Mouse (Mus musculus) lung, embryonic 16.5 days (tissue): ENCODE results near the gene Bmx. TPM values are rescaled to one million over a fixed set of nuclear protein-coding genes. Genes with fewer than 3 reads are reported as not detected.

Source experiments
- ATAC-seq: fragments of 200-750 bp; cut with Nextera tagmentation; 2 replicates; pipeline ENCODE4 v1.8.0; 2017; ENCODE audit warnings: low read depth, mild to moderate bottlenecking, moderate library complexity
- H3K27ac ChIP-seq: fragments of 300-500 bp; sonication (generic); 2 replicates; pipeline ENCODE4 v1.5.1; 2014; ENCODE audit warnings: mild to moderate bottlenecking, control low read depth, low read length
- H3K27me3 ChIP-seq: fragments of 300-500 bp; sonication (generic); 2 replicates; pipeline ENCODE4 v1.6.1; 2014; ENCODE audit warnings: low read depth, low read length, mixed read lengths; ENCODE audit not compliant: control insufficient read depth, insufficient read depth
- H3K36me3 ChIP-seq: fragments of 300-500 bp; sonication (generic); 2 replicates; pipeline ENCODE4 v1.6.1; 2014; ENCODE audit warnings: low read length; ENCODE audit not compliant: control insufficient read depth, insufficient read depth
- H3K4me1 ChIP-seq: fragments of 300-500 bp; sonication (generic); replicated peaks from 2 replicates; pipeline ENCODE4 v1.6.1; 2014; ENCODE audit warnings: low read length, mixed read lengths; ENCODE audit not compliant: control insufficient read depth, insufficient read depth
- H3K4me2 ChIP-seq: fragments of 300-500 bp; sonication (generic); 2 replicates; pipeline ENCODE4 v1.6.1; 2014; ENCODE audit warnings: low read depth, low read length, control low read depth
- H3K4me3 ChIP-seq: fragments of 300-500 bp; sonication (generic); 2 replicates; pipeline ENCODE4 v1.5.1; 2014; ENCODE audit warnings: mild to moderate bottlenecking, low read length, control low read depth
- H3K9ac ChIP-seq: fragments of 300-500 bp; sonication (generic); 2 replicates; pipeline ENCODE4 v1.6.1; 2014; ENCODE audit warnings: low read length, control low read depth
- H3K9me3 ChIP-seq: fragments of 300-500 bp; sonication (generic); 2 replicates; pipeline ENCODE4 v1.6.1; 2016; ENCODE audit warnings: low read length; ENCODE audit not compliant: control insufficient read depth
- WGBS: fragments of 180-500 bp; shearing (Covaris S2); extraction: QIAGEN DNeasy Blood & Tissue Kit; methylation state at CpG from one replicate; pipeline ENCODE4 v1.1.7; 2014; 5-methylcytosine and 5-hydroxymethylcytosine counted together
- polyA plus RNA-seq: library from polyadenylated mRNA; unstranded; fragments of >200 nt; fragmentation: Nextera tagmentation; extraction: Ambion mirVana; gene quantifications from 2 replicates; pipeline ENCODE4 v1.2.1, GENCODE M21; 2015

The Bmx gene
- polyA plus RNA-seq, 1 experiment from 2014 or later: 1.3 TPM

DNA sequence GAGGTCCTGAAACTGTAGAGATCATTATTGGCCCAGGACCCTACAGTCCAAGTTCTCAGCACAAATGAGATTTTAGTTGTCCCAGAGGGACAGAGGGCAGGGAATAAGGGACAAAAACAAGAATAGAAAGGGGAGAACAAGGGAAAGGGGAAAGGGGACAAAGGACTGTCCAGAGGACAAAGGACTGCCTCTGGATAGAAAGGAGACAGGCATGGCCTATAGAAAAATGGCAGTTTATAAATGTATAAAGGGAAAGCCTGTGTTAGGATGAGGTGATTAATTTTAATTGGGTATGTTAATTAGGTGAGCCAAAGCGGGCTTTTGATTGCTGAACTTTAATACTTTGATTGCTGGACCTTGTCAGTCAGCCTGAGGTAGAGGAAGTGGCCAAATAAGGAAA is 6.9 kb upstream of the Bmx start:
- H3K27ac ChIP-seq: no peak overlapping the region
- no peaks in the 10 kb centered on the region for H3K36me3 ChIP-seq
- H3K9ac ChIP-seq: no peak overlapping the region
- no peaks in the 10 kb centered on the region for H3K4me1 ChIP-seq
- ATAC-seq: no peak
- H3K9me3 ChIP-seq: no peaks in the 10 kb centered on the region
- 63% methylated on average over 1 of the region's 1 CpGs for WGBS
- no peak overlapping the region for H3K4me2 ChIP-seq
- no peak overlapping the region for H3K4me3 ChIP-seq
- H3K27me3 ChIP-seq: no peaks in the 10 kb centered on the region

DNA sequence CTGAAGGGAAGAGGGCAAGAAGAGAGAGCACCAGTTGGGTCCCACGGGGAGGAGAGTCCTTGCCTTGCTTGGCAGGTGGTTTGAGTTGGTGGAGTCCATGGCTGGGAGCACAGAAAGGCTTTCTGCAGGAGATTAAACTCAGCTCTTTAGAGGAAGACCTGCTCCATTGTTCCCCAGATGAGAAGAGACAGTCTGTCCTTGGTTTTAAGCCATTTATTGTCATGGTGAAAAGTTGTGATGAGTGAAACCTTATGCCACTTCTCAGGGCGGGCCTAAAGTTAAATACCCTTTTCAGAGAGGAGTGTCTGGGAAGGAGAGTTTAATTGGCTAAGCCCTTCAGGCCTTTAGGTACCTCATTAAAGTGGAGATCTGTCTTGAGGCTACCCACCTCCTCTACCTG is 4.3 kb upstream of the Bmx start:
- no peak overlapping the region for H3K27ac ChIP-seq
- no peaks in the 10 kb centered on the region for H3K27me3 ChIP-seq
- no peak overlapping the region for H3K4me2 ChIP-seq
- no peaks in the 10 kb centered on the region for H3K9me3 ChIP-seq
- no peak for ATAC-seq
- H3K4me1 ChIP-seq: no peaks in the 10 kb centered on the region
- 72% methylated on average over 2 of the region's 2 CpGs for WGBS
- H3K36me3 ChIP-seq: no peaks in the 10 kb centered on the region
- H3K9ac ChIP-seq: no peak overlapping the region
- H3K4me3 ChIP-seq: no peak overlapping the region

DNA sequence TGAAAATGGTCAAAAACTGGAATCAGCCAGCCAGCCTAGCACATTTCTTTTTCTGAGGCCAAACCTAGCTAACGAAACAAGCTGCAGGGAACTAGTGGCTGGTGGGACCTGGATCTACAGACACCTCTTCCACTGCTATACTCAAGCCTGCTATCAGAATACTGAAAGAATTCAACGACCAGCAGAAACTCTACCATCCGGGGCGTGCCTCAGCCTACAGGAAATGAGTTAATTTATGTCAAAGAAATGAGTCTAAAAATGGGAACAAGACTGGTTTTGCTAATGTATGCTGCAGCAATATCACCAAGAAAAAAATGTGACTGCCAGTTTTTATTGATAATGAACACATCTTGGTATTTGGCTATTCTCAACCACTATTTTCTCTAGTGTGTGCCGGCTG is 669 bp upstream of the Bmx start:
- Histone ChIP-seq H3K9ac (no peak overlapping the region), H3K27ac (no peak overlapping the region), H3K36me3 (no peaks in the 10 kb centered on the region), H3K4me3 (no peak overlapping the region), H3K27me3 (no peaks in the 10 kb centered on the region; the same call in 1 of the 2 replicates), H3K4me1 (no peaks in the 10 kb centered on the region), H3K9me3 (no peaks in the 10 kb centered on the region), H3K4me2 (no peak overlapping the region)
- 62% methylated on average over 5 of the region's 5 CpGs for WGBS
- no peak for ATAC-seq

DNA sequence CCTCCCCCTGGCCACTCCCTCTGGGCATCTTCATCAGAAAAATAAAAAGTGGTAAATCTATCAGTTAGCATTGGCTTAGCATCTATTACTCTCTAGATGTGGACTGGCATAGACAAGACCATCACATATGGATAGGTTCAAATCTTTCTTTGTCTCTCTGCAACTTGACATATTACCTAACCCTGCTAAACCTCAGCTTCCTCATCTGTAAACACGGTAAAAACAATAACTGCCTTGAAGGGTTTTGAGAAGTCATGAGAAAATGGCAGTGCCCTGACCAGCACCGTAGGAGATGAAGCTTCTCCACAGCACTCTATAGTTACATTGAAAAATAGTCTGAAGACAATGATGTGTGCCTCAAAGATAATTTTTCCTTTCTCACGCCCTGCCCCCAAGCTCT is 1.5 kb downstream of the Bmx start:
- Histone ChIP-seq H3K4me3 (no peak overlapping the region), H3K9me3 (no peaks in the 10 kb centered on the region), H3K9ac (no peak overlapping the region), H3K27ac (no peak overlapping the region), H3K4me2 (no peak overlapping the region), H3K36me3 (no peaks in the 10 kb centered on the region), H3K4me1 (no peaks in the 10 kb centered on the region), H3K27me3 (no peaks in the 10 kb centered on the region; the same call in 1 of the 2 replicates)
- 80% methylated on average over 3 of the region's 3 CpGs for WGBS
- ATAC-seq: no peak

GRCm38 (mm10) chrX:164246722-164247121 is 11.3 kb downstream of the Bmx start:
- Histone ChIP-seq H3K4me2 (no peak overlapping the region), H3K9me3 (no peaks in the 10 kb centered on the region), H3K27ac (no peak overlapping the region), H3K4me3 (no peak overlapping the region), H3K9ac (no peak overlapping the region), H3K4me1 (no peaks in the 10 kb centered on the region), H3K27me3 (no peaks in the 10 kb centered on the region), H3K36me3 (no peaks in the 10 kb centered on the region)
- WGBS: 48% methylated on average over 2 of the region's 2 CpGs
- no peak for ATAC-seq

DNA sequence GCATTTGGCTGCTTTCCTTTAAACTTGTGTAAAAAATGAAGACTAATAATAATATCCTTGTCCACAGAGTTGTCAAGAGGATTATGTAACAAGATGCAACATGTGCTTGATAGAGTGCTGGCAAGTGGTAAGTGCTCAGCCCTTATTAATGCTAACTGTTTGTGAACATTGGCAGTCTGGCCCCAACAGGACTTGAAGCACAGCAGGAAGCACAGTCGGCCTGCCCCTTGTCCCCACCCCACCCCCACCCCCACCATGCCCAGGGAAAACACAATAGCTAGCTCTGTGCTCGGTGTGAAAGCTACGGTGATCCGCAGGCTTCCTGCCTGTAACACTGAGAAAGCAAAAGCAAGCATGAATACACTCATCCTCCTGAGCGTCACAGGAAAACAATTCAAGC is 12.3 kb downstream of the Bmx start:
- ATAC-seq: peak; percentile 77
- 17% methylated on average over 5 of the region's 5 CpGs for WGBS

DNA sequence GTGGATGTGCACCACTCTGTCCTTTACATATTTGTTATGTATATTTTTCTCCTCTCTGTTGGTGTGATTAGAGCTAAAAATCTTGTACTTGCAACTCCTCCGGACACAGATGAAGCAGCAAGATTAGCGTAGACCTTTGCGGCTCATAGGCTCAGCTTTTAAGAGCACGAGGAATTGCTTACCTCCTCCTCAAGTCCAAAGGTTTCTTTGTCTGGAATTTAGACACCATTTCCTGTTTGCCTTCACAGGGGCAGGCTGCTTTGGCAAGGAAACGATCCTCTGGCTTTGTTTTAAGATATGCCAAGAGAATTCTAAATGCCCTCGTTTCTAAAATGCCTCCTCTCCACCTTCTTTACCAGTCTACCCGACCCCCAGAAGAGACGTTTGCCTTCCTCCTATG is 24.6 kb downstream of the Bmx start:
- no peak for ATAC-seq
- peak overlapping the region; percentile 59 for H3K27ac ChIP-seq
- no peak overlapping the region for H3K9ac ChIP-seq
- no peak overlapping the region for H3K4me2 ChIP-seq
- H3K4me1 ChIP-seq: 0 out of 2 replicates have a peak, but pooled peaks cover 2% of the 10 kb centered on the region
- no peaks in the 10 kb centered on the region for H3K9me3 ChIP-seq
- no peaks in the 10 kb centered on the region for H3K36me3 ChIP-seq
- H3K4me3 ChIP-seq: no peak overlapping the region
- no peaks in the 10 kb centered on the region for H3K27me3 ChIP-seq
- WGBS: 44% methylated on average over 8 of the region's 8 CpGs

More for the DNA sequence above, 12.3 kb downstream of the Bmx start:
- no peaks in the 10 kb centered on the region for H3K27me3 ChIP-seq
- no peak overlapping the region for H3K9ac ChIP-seq
- H3K27ac ChIP-seq: no peak overlapping the region
- no peaks in the 10 kb centered on the region for H3K4me1 ChIP-seq
- H3K36me3 ChIP-seq: no peaks in the 10 kb centered on the region
- no peaks in the 10 kb centered on the region for H3K9me3 ChIP-seq
- H3K4me2 ChIP-seq: peak overlapping the region; percentile 18; the same call in 1 of the 2 replicates
- no peak overlapping the region for H3K4me3 ChIP-seq

DNA sequence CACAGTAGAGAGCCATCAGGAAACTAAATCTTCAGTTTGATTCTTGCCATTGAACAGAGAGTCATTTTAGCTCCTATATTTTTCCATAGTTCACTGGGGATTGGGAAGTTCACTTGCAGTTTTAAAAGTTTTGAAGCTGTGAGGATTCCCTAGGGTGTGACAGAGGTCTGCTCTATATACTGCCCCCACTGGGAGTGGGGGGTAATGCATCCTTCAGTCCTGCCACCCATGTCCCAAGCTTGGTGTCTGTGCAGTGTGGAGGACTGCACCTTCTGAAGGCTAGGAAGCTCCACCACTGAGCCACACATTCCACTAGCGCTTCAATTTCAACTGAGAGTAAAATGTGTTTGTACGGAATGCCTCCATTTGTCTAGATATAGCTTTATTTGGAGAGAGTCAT is 36.0 kb downstream of the Bmx start:
- H3K9me3 ChIP-seq: no peaks in the 10 kb centered on the region
- H3K9ac ChIP-seq: no peak overlapping the region
- no peaks in the 10 kb centered on the region for H3K27me3 ChIP-seq
- no peaks in the 10 kb centered on the region for H3K4me1 ChIP-seq
- no peak overlapping the region for H3K27ac ChIP-seq
- no peak for ATAC-seq
- H3K4me2 ChIP-seq: no peak overlapping the region
- no peaks in the 10 kb centered on the region for H3K36me3 ChIP-seq
- 72% methylated on average over 2 of the region's 2 CpGs for WGBS
- H3K4me3 ChIP-seq: no peak overlapping the region

GRCm38 (mm10) chrX:164200547-164200946 is 57.4 kb downstream of the Bmx start:
- Histone ChIP-seq H3K36me3 (no peaks in the 10 kb centered on the region), H3K9me3 (no peaks in the 10 kb centered on the region), H3K27ac (no peak overlapping the region), H3K4me1 (no peaks in the 10 kb centered on the region), H3K4me2 (no peak overlapping the region), H3K4me3 (no peak overlapping the region), H3K9ac (no peak overlapping the region), H3K27me3 (no peaks in the 10 kb centered on the region)
- no peak for ATAC-seq
- 73% methylated on average over 5 of the region's 5 CpGs for WGBS

DNA sequence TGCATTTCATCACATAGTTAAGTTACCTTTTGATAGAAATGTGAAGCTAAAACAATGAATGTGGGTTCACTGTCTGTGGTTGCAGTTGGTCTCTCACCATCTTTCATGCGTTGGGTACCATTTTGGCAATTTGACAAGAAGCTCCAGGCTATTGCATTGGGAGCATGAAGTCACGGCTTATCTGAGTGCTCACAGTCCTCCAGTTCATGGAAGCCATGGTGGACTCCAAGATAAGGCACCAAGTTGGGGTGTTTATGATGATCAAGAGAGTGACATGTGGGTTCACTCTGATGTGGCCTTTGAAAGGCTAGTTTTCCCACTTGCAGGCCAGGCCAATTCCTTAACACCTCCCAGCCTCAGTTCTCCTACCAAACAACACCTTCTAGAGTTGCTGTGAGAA is 60.3 kb downstream of the Bmx start:
- Histone ChIP-seq H3K36me3 (no peaks in the 10 kb centered on the region), H3K9ac (no peak overlapping the region), H3K27me3 (no peaks in the 10 kb centered on the region), H3K4me2 (no peak overlapping the region), H3K4me1 (no peaks in the 10 kb centered on the region), H3K9me3 (no peaks in the 10 kb centered on the region), H3K27ac (no peak overlapping the region), H3K4me3 (no peak overlapping the region)
- 85% methylated on average over 2 of the region's 2 CpGs for WGBS
- ATAC-seq: no peak
